Mouse (Mus musculus): ENCODE measurements around the gene Rasl10b.

- TF ChIP-seq CTCF (IDR thresholded peaks at IDR 0.05; ENCODE audit: low read depth, low read length) (peak; percentile 50), EP300 (IDR thresholded peaks at IDR 0.05; ENCODE audit: insufficient read depth, low read depth, low read length) (no peak), POLR2A (IDR thresholded peaks at IDR 0.05; ENCODE audit: insufficient read depth, low read length) (no peak)
These were observed 9.6 kb downstream of the Rasl10b start for GRCm38 (mm10) chr11:83418566-83418965.

All from ES-Bruce4 (cell line).